ENCODE assay signal across 26 mouse cellular contexts in the genomic region with DNA sequence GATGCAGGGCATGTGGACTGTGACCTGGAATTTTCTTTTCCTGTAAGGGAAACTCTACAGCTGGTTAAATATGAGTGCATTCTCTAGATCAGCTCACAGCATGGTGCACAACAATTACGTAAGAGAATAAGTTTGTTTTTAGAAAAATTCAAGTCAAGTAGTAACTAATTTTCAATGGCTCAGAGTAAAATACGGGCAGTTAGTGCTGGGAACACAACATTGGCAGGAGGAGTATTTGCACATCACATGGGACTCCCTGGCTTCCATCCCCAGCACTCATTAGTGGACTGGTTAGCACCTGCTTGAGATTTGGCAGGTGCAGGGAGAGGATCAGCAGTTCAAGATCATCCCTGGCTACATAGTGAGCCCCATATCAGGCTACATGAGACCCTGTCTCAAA. TPM values are rescaled to one million over a fixed set of nuclear protein-coding genes. Genes with fewer than 3 reads are reported as not detected.
DNase-seq lines count a peak whose midpoint lies in the region; ATAC-seq and TF ChIP-seq lines count a peak whose summit lies in the region.
"Had no signal": no experiment of that assay in that cellular context is flagged by ENCODE, and none has a peak within 500 bp of the region (broad histone marks: within the 10 kb centered on the region; RNA-seq: fewer than 3 reads in every experiment).

No protein-coding gene starts in this region.

- 80% methylated on average over 2 of the region's 2 CpGs for WGBS in kidney, embryonic 14.5 days
- 40% methylated on average over 2 of the region's 2 CpGs for WGBS in liver, adult 2 months
- 88% methylated on average over 2 of the region's 2 CpGs for WGBS in forebrain, embryonic 14.5 days

- no peak for TF ChIP-seq CTCF in liver, adult 2 months (IDR thresholded peaks at IDR 0.05; ENCODE audit: low read depth, low read length)

- H3K27ac ChIP-seq in kidney, embryonic 14.5 days (ENCODE audit: low read depth, low read length) = no peak overlapping the region
- no peak overlapping the region for H3K27ac ChIP-seq in liver, adult 2 months (replicated peaks; ENCODE audit: insufficient read depth, low read depth, low read length)
- H3K27ac ChIP-seq in forebrain, embryonic 14.5 days (ENCODE audit: low read depth, low read length) = no peak overlapping the region
- H3K27ac ChIP-seq: forebrain, embryonic 10.5 days; forebrain, embryonic 13.5 days; gastrocnemius, adult 2 months; heart, adult 2 months; heart, embryonic 10.5 days; heart, embryonic 13.5 days; hindbrain, embryonic 14.5 days; hindbrain, postnatal 0 days had no signal

- H3K4me1 ChIP-seq in kidney, embryonic 14.5 days (ENCODE audit: control insufficient read depth, insufficient read depth, low read length) = no peaks in the 10 kb centered on the region
- H3K4me1 ChIP-seq in liver, adult 2 months (ENCODE audit: control insufficient read depth, insufficient read depth, low read length) = peaks cover 2% of the 10 kb centered on the region; the same call in 1 of the 2 replicates
- H3K4me1 ChIP-seq in forebrain, embryonic 14.5 days (ENCODE audit: control insufficient read depth, insufficient read depth, low read length) = no peaks in the 10 kb centered on the region
- H3K4me1 ChIP-seq: forebrain, embryonic 10.5 days; forebrain, embryonic 13.5 days; heart, embryonic 10.5 days; heart, embryonic 13.5 days had no signal

- H3K4me2 ChIP-seq in kidney, embryonic 14.5 days (replicated peaks; ENCODE audit: low read depth, low read length) = no peak overlapping the region
- no peak overlapping the region for H3K4me2 ChIP-seq in forebrain, embryonic 14.5 days (ENCODE audit: low read length)
- H3K4me2 ChIP-seq: forebrain, embryonic 13.5 days; heart, embryonic 13.5 days; hindbrain, embryonic 14.5 days had no signal

- H3K79me2 ChIP-seq in liver, adult 2 months (ENCODE audit: control insufficient read depth, insufficient read depth, low read length) = no peaks in the 10 kb centered on the region

- H3K27me3 ChIP-seq in kidney, embryonic 14.5 days (ENCODE audit: control insufficient read depth, insufficient read depth, low read length) = no peaks in the 10 kb centered on the region
- peaks cover 4% of the 10 kb centered on the region; the same call in 1 of the 2 replicates for H3K27me3 ChIP-seq in liver, adult 2 months (ENCODE audit: control insufficient read depth, insufficient read depth, low read length)
- no peaks in the 10 kb centered on the region for H3K27me3 ChIP-seq in forebrain, embryonic 14.5 days (replicated peaks; ENCODE audit: control insufficient read depth, insufficient read depth, low read length)
- H3K27me3 ChIP-seq: forebrain, embryonic 13.5 days; heart, embryonic 13.5 days had no signal

- peak; percentile 49 for DNase-seq in kidney, adult 11 months
- peak; percentile 22 to 55 for DNase-seq in kidney, adult 8-10 months
- DNase-seq in kidney, postnatal 10 days = no peak
- DNase-seq in liver, adult 2 months (ENCODE audit: extremely low read depth, low read depth, low spot score) = peak; percentile 6
- DNase-seq in liver = no peak
- no peak for DNase-seq in forebrain, embryonic 14.5 days (ENCODE audit: low spot score)
- DNase-seq: adrenal gland, adult 8-10 months; adrenal gland, postnatal 25 days; B cell, adult 2 months; cerebellum, adult 18-20 months; cerebellum, adult 9-10 months; cerebellum, postnatal 14 days; forebrain, postnatal 0 days; gastrocnemius, adult 2 months; gastrocnemius, postnatal 14 days; heart, adult 2 months; heart, postnatal 14 days; heart, postnatal 4 days had no signal

- H3K9me3 ChIP-seq in kidney, embryonic 14.5 days (ENCODE audit: control insufficient read depth, low read length) = no peaks in the 10 kb centered on the region
- H3K9me3 ChIP-seq in forebrain, embryonic 14.5 days (replicated peaks; ENCODE audit: control insufficient read depth, low read length) = no peaks in the 10 kb centered on the region
- H3K9me3 ChIP-seq: forebrain, embryonic 10.5 days; forebrain, embryonic 13.5 days; heart, embryonic 10.5 days; heart, embryonic 13.5 days had no signal

- no peak for ATAC-seq in kidney, embryonic 14.5 days (ENCODE audit: low FRiP score, low TSS enrichment)
- no peak for ATAC-seq in forebrain, embryonic 14.5 days
- ATAC-seq: activated CD4-positive, CD25-positive, alpha-beta regulatory T cell, adult 4 months; forebrain, embryonic 13.5 days; forebrain, postnatal 0 days; hindbrain, postnatal 0 days had no signal

- H3K9ac ChIP-seq in kidney, embryonic 14.5 days (ENCODE audit: low read depth, low read length) = no peak overlapping the region
- H3K9ac ChIP-seq in liver, adult 2 months (ENCODE audit: low read depth, low read length) = no peak overlapping the region
- no peak overlapping the region for H3K9ac ChIP-seq in forebrain, embryonic 14.5 days (ENCODE audit: low read length)
- H3K9ac ChIP-seq: forebrain, embryonic 13.5 days; forebrain, postnatal 0 days; heart, embryonic 13.5 days; hindbrain, embryonic 14.5 days had no signal

- TF ChIP-seq POLR2A in liver, adult 2 months (IDR thresholded peaks at IDR 0.05; ENCODE audit: extremely low read depth, insufficient read depth, low read length) = no peak

- no peaks in the 10 kb centered on the region for H3K36me3 ChIP-seq in kidney, embryonic 14.5 days (ENCODE audit: control insufficient read depth, insufficient read depth, low read length)
- no peaks in the 10 kb centered on the region for H3K36me3 ChIP-seq in liver, adult 2 months (ENCODE audit: control insufficient read depth, insufficient read depth, low read length)
- no peaks in the 10 kb centered on the region for H3K36me3 ChIP-seq in forebrain, embryonic 14.5 days (ENCODE audit: control insufficient read depth, insufficient read depth, low read length)
- H3K36me3 ChIP-seq: forebrain, embryonic 10.5 days; heart, embryonic 10.5 days; heart, embryonic 13.5 days had no signal

- no peak overlapping the region for H3K4me3 ChIP-seq in kidney, embryonic 14.5 days (ENCODE audit: low read length)
- no peak overlapping the region for H3K4me3 ChIP-seq in liver, adult 2 months (ENCODE audit: insufficient read depth, low read depth, low read length)
- H3K4me3 ChIP-seq in forebrain, embryonic 14.5 days (ENCODE audit: low read depth, low read length) = no peak overlapping the region
- H3K4me3 ChIP-seq: forebrain, embryonic 10.5 days; forebrain, embryonic 13.5 days; gastrocnemius, adult 2 months; heart, adult 2 months; heart, embryonic 10.5 days; heart, embryonic 13.5 days had no signal

RNA-seq across cellular contexts. Expression of a gene that starts 31.5 kb away (rescaled TPM):
- 4.7 and 6.8 TPM in 2 replicates for polyA plus RNA-seq in kidney, embryonic 14.5 days (2014; fragmentation: Nextera tagmentation; extraction: Ambion mirVana)
- 0.37 and 0.40 TPM in 2 replicates for total RNA-seq in liver, adult 2 months (2014; rRNA removed)
- 0.04 and 0.06 TPM in 2 replicates for polyA plus RNA-seq in liver, adult 2 months (2012; rRNA removed)
- polyA plus RNA-seq in forebrain, embryonic 14.5 days (2014; fragmentation: Nextera tagmentation; extraction: Ambion mirVana) = 2.0 and 2.2 TPM in 2 replicates

Comparison
In these comparisons a context has a peak if more than half of its experiments do, and no peak if none do; other contexts are left out.
1. DNase-seq: peak in kidney, adult 11 months (single experiment), kidney, adult 8-10 months (2 of 2) and liver, adult 2 months (single experiment); none in kidney, postnatal 10 days (single experiment), liver (single experiment) and forebrain, embryonic 14.5 days (single experiment).